Mouse (Mus musculus): Measurements from ENCODE around the gene Mief2. TPM values are rescaled to one million over a fixed set of nuclear protein-coding genes. Genes with fewer than 3 reads are reported as not detected.
A peak's percentile ranks its signal among the peaks of the same experiment; 100 is the strongest.

The Mief2 gene
- polyA plus RNA-seq, 1 experiment = 10.2 TPM

DNA sequence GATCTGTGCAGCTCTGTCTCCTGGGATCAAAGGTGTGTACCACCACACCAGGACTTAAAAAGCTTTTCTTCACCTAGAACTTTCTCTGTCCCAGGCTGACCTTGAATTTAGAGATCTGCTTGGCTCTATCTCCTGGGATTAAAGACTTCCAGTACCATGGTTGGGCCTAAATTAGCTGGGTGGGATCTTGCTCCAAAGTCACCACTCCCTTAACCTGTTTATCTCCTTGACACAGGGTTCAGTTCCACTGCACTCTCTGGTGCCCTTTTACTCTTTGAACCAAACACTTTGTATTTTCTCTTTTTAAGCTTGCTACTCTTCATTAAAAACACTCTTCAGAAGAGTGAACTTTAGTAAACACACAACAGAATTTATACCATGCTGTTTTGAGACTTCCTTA lies 9.3 kb downstream of the Mief2 start:
- peaks cover 18% of the 10 kb centered on the region for H3K4me1 ChIP-seq
- H3K4me3 ChIP-seq (replicated peaks) = no peak overlapping the region
- no peaks in the 10 kb centered on the region for H3K27me3 ChIP-seq (replicated peaks)
- H3K36me3 ChIP-seq (replicated peaks; ENCODE audit: low read length) = peaks cover 67% of the 10 kb centered on the region
- TF ChIP-seq GATA1 (IDR thresholded peaks at IDR 0.05; ENCODE audit: borderline replicate concordance, low read length) (no peak), FLI1 (IDR thresholded peaks at IDR 0.05; ENCODE audit: low read length) (no peak)
- H3K9me3 ChIP-seq = peaks cover 13% of the 10 kb centered on the region

- H3K9me3 ChIP-seq = peaks cover 13% of the 10 kb centered on the region
- peaks cover 78% of the 10 kb centered on the region for H3K36me3 ChIP-seq (replicated peaks; ENCODE audit: low read length)
- H3K4me1 ChIP-seq = 0 out of 2 replicates have a peak, but pooled peaks cover 3% of the 10 kb centered on the region
- H3K4me3 ChIP-seq (replicated peaks) = no peak overlapping the region
- H3K27me3 ChIP-seq (replicated peaks) = no peaks in the 10 kb centered on the region
- no peak for TF ChIP-seq GATA1 (IDR thresholded peaks at IDR 0.05; ENCODE audit: borderline replicate concordance, low read length)
Observed at GRCm38 (mm10) chr11:60740321-60740720, 12.1 kb downstream of the Mief2 start.

DNA sequence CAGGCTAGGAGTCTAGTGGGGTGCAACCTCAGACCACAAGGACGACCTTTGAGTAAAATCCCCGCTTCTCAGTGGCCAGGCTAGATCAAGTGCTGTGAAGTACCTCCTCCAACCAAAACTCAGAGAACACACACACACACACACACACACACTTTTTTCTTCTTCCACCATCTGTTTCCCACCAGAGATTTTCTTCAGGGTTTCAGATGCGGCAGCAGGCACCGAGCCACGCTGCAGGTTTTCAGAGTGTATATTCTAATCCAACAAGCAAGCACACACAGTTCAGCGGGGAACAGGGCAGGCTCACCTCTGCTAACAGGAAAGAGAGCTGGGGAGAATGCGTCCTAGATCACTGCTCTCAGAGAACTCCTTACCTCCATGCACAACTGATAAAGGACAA lies 27.4 kb downstream of the Mief2 start:
- no peaks in the 10 kb centered on the region for H3K4me1 ChIP-seq
- H3K36me3 ChIP-seq (replicated peaks; ENCODE audit: low read length) = peaks cover 85% of the 10 kb centered on the region
- TF ChIP-seq GATA1 (IDR thresholded peaks at IDR 0.05; ENCODE audit: borderline replicate concordance, low read length) = no peak
- no peak for TF ChIP-seq FLI1 (IDR thresholded peaks at IDR 0.05; ENCODE audit: low read length)

GRCm38 (mm10) chr11:60761681-60762080 lies 33.5 kb downstream of the Mief2 start:
- Histone ChIP-seq H3K27me3 (replicated peaks) (no peaks in the 10 kb centered on the region), H3K36me3 (replicated peaks; ENCODE audit: low read length) (peaks cover 68% of the 10 kb centered on the region), H3K4me1 (no peaks in the 10 kb centered on the region), H3K9me3 (peaks cover 6% of the 10 kb centered on the region; the same call in 1 of the 2 replicates), H3K4me3 (replicated peaks) (no peak overlapping the region)
- TF ChIP-seq FLI1 (IDR thresholded peaks at IDR 0.05; ENCODE audit: low read length) = no peak
- TF ChIP-seq GATA1 (IDR thresholded peaks at IDR 0.05; ENCODE audit: borderline replicate concordance, low read length) = no peak

More for the DNA sequence above, 27.4 kb downstream of the Mief2 start:
- Histone ChIP-seq H3K9me3 (no peaks in the 10 kb centered on the region), H3K4me3 (replicated peaks) (no peak overlapping the region), H3K27me3 (replicated peaks) (no peaks in the 10 kb centered on the region)

DNA sequence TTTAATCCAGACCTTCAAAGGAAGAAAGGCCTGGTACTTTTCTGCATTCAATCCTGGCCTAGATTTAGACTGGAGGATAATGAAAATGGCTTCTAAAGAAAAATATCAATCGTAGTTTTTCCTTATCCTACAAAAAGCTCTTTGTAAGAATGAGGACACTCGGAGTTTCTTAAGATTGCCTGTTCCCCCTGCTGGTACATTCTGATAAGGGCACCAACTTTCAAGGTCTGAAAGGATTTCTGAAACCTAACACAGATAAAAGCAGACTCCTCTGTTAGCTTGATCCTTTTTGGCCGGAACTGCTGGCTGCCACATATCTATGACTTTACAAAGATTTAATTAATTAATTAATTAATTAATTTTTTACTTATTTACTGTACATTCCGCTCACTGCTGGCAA lies 38.8 kb downstream of the Mief2 start:
- Histone ChIP-seq H3K9me3 (peaks cover 6% of the 10 kb centered on the region; the same call in 1 of the 2 replicates), H3K27me3 (replicated peaks) (peaks cover 2% of the 10 kb centered on the region), H3K4me3 (replicated peaks) (no peak overlapping the region), H3K4me1 (peaks cover 12% of the 10 kb centered on the region), H3K36me3 (replicated peaks; ENCODE audit: low read length) (peaks cover 28% of the 10 kb centered on the region)
- no peak for TF ChIP-seq GATA1 (IDR thresholded peaks at IDR 0.05; ENCODE audit: borderline replicate concordance, low read length)
- TF ChIP-seq FLI1 (IDR thresholded peaks at IDR 0.05; ENCODE audit: low read length) = no peak

GRCm38 (mm10) chr11:60769322-60769721 lies 41.1 kb downstream of the Mief2 start:
- Histone ChIP-seq H3K4me1 (peaks cover 20% of the 10 kb centered on the region), H3K27me3 (replicated peaks) (peaks cover 2% of the 10 kb centered on the region), H3K36me3 (replicated peaks; ENCODE audit: low read length) (peaks cover 18% of the 10 kb centered on the region), H3K9me3 (peaks cover 6% of the 10 kb centered on the region; the same call in 1 of the 2 replicates), H3K4me3 (replicated peaks) (peak overlapping the region; percentile 86)
- TF ChIP-seq GATA1 (IDR thresholded peaks at IDR 0.05; ENCODE audit: borderline replicate concordance, low read length) (no peak), FLI1 (IDR thresholded peaks at IDR 0.05; ENCODE audit: low read length) (no peak)

DNA sequence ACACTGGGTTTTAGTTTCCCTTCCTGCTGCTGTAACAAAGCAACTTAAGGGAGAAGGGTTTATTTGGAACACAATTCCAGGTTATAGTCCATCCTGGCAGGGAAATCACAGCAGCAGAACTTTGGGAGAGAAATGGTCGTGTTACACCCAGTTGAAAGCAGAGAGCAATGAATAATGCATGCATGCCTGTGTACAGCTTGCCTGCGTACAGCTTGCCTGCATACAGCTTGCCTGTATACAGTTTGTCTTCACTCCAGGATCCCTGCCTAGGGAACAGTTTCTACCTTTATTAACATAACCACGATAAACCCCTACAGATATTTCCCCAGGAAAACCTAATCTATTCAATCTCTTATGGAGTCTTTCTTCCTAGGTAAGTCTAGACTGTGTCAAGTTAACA lies 42.6 kb downstream of the Mief2 start:
- H3K4me3 ChIP-seq (replicated peaks) = peak overlapping the region; percentile 83
- TF ChIP-seq GATA1 (IDR thresholded peaks at IDR 0.05; ENCODE audit: borderline replicate concordance, low read length) = no peak
- no peak for TF ChIP-seq FLI1 (IDR thresholded peaks at IDR 0.05; ENCODE audit: low read length)
- H3K27me3 ChIP-seq (replicated peaks) = peaks cover 2% of the 10 kb centered on the region
- H3K4me1 ChIP-seq = peaks cover 34% of the 10 kb centered on the region
- H3K36me3 ChIP-seq (replicated peaks; ENCODE audit: low read length) = peaks cover 9% of the 10 kb centered on the region
- no peaks in the 10 kb centered on the region for H3K9me3 ChIP-seq

GRCm38 (mm10) chr11:60772161-60772560 lies 44.0 kb downstream of the Mief2 start:
- TF ChIP-seq FLI1 (IDR thresholded peaks at IDR 0.05; ENCODE audit: low read length) (no peak), GATA1 (IDR thresholded peaks at IDR 0.05; ENCODE audit: borderline replicate concordance, low read length) (no peak)
- Histone ChIP-seq H3K27me3 (replicated peaks) (peaks cover 2% of the 10 kb centered on the region), H3K36me3 (replicated peaks; ENCODE audit: low read length) (peaks cover 3% of the 10 kb centered on the region), H3K9me3 (no peaks in the 10 kb centered on the region), H3K4me1 (peaks cover 41% of the 10 kb centered on the region), H3K4me3 (replicated peaks) (no peak overlapping the region)

GRCm38 (mm10) chr11:60774158-60774689 lies 46.0 kb downstream of the Mief2 start:
- Histone ChIP-seq H3K4me1 (peaks cover 54% of the 10 kb centered on the region), H3K4me3 (replicated peaks) (peak overlapping the region; percentile 10), H3K27me3 (replicated peaks) (peaks cover 2% of the 10 kb centered on the region), H3K9me3 (no peaks in the 10 kb centered on the region), H3K36me3 (replicated peaks; ENCODE audit: low read length) (peaks cover 13% of the 10 kb centered on the region)
- TF ChIP-seq FLI1 (IDR thresholded peaks at IDR 0.05; ENCODE audit: low read length) (no peak), GATA1 (IDR thresholded peaks at IDR 0.05; ENCODE audit: borderline replicate concordance, low read length) (no peak)

DNA sequence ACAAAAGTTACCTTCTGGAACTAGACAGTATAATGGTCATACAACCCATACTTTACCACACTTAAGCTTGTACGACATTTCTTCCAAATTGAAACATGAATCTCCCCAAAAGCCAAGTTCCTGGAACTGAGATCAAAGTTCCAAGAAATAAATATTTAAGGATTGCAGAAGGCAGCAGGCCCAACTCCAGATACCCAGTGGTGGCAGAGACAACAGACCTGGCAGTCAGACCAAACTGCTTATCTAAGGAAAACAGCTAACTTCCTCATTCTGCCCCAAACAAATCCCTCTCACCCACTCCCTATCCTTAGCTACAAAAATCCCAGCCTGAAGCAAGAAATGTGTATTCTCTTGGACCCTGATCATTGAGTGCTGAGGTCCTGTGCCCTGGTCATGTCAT lies 46.6 kb downstream of the Mief2 start:
- H3K4me1 ChIP-seq = peaks cover 57% of the 10 kb centered on the region
- peaks cover 2% of the 10 kb centered on the region for H3K27me3 ChIP-seq (replicated peaks)
- peak overlapping the region; percentile 51 for H3K4me3 ChIP-seq (replicated peaks)

More for the DNA sequence above, 46.6 kb downstream of the Mief2 start:
- no peak for TF ChIP-seq FLI1 (IDR thresholded peaks at IDR 0.05; ENCODE audit: low read length)
- no peak for TF ChIP-seq GATA1 (IDR thresholded peaks at IDR 0.05; ENCODE audit: borderline replicate concordance, low read length)
- no peaks in the 10 kb centered on the region for H3K9me3 ChIP-seq
- H3K36me3 ChIP-seq (replicated peaks; ENCODE audit: low read length) = peaks cover 19% of the 10 kb centered on the region

Data from megakaryocyte, embryonic 14.5 days (primary cell).